Mouse (Mus musculus) A20 (cell line): ENCODE results near the gene Jade3.
A peak's percentile ranks its signal among the peaks of the same experiment; 100 is the strongest.

Experiments used
- DNase-seq: peaks from one replicate; pipeline ENCODE4 v3.0.0-alpha.2; 2011; ENCODE audit warnings: low read depth, low spot score

Gene Jade3

GRCm38 (mm10) chrX:20548011-20548879 lies 122.8 kb downstream of the Jade3 start:
- DNase-seq, result no peak

- DNase-seq, result no peak
Observed at GRCm38 (mm10) chrX:20548880-20549440, 123.5 kb downstream of the Jade3 start.

- DNase-seq, result no peak
Observed at GRCm38 (mm10) chrX:20549532-20549931, 124.0 kb downstream of the Jade3 start, which contains the start of gene Rgn. Gene Rgn, plus strand, starts transcription at chrX:20549787.

DNA sequence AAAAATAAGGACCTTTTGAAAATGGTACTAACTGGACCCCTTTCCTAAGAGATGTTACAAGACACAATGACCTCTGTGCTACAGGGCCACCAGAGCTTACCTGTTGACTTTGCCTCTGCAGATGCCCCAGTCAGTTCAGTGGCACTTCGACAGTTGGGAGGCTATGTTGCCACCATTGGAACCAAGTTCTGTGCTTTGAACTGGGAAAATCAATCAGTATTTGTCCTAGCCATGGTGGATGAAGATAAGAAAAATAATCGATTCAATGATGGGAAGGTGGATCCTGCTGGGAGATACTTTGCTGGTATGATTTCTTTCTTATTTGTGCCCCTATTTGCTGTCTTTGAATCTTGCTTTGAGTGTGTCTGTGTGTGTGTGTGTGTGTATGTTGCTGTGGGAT lies 126.7 kb downstream of the Jade3 start:
- no peak for DNase-seq

GRCm38 (mm10) chrX:20561846-20562245 lies 136.4 kb downstream of the Jade3 start:
- DNase-seq, result peak; percentile 8

GRCm38 (mm10) chrX:20563941-20564340 lies 138.5 kb downstream of the Jade3 start:
- DNase-seq, result no peak
